Mouse (Mus musculus): ENCODE measurements at regions not wholly inside any gene's neighbourhood (a gene's known extent, or its start where the extent isn't known, plus 50 kb on each side); places are given as distances from the start of the nearest gene placed in this dataset.
A peak's percentile ranks its signal among the peaks of the same experiment; 100 is the strongest.

DNA sequence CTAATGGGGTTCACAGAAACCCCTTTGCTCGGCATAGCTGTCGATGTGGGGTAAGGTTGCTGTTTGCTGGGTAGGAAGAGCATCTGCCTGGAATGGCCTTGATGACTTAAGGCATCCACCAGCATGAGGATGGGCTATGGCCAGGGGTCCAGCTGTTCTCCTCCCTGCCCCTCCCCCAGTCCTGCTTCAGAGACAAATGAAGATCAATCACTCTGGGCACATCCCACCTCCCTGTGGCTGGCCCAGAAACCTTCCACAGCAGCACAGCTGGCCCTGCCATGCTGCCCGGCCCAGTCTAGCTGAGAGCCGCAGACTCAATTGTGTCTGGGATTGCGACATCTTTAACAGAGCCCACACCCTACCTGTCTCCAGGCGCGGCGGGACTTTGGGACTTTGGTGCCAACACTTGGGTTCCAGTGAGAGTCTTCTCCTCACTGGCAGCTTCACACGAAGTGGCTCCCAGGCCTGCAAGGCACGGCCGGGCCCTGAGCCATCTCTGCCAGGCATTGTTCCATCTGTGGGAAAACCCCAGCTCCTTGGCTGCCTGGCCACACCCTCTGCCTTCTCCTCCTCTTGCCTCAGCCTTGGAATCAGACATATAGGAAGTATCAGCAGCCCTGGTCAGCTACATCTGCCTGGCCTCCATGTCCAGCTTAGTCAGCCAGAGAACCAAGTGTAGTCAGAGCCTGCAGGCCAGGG, 149.6 kb upstream of the A530016L24Rik start:
- Histone ChIP-seq H3K9ac (no peak overlapping the region), H3K4me3 (replicated peaks) (no peak overlapping the region), H3K4me2 (replicated peaks) (no peak overlapping the region), H3K36me3 (no peaks in the 10 kb centered on the region), H3K27ac (no peak overlapping the region), H3K4me1 (replicated peaks) (peaks cover 6% of the 10 kb centered on the region; the same call in 1 of the 2 replicates), H3K9me3 (no peaks in the 10 kb centered on the region), H3K27me3 (replicated peaks) (no peaks in the 10 kb centered on the region)
- WGBS, result 55% methylated on average over 11 of the region's 11 CpGs
- ATAC-seq, result peak; percentile 78

DNA sequence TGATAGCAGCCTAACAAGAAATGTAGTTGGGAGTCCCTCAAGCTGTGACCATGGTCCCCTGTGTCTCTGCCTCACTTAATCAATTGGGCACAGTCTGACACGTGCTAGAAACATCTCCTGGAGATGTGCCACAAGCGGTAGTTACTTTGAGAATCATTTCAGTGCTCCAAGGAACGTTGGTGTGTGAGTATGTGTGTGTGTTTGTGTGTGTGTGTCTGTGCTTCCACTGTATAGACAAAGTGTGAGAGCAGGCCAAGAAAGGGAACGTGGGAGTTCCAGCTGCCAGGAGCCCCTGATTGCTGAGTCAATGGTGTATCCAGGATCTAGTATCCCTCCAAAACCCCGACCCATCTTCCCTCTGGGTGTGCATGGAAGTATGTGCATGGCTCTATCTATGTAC, 149.0 kb upstream of the A530016L24Rik start:
- 65% methylated on average over 5 of the region's 5 CpGs for WGBS
- Histone ChIP-seq H3K9ac (no peak overlapping the region), H3K4me1 (replicated peaks) (peaks cover 6% of the 10 kb centered on the region; the same call in 1 of the 2 replicates)

GRCm38 (mm10) chr12:112341726-112342469, 147.3 kb upstream of the A530016L24Rik start:
- Histone ChIP-seq H3K27me3 (replicated peaks) (no peaks in the 10 kb centered on the region), H3K4me3 (replicated peaks) (no peak overlapping the region), H3K9me3 (no peaks in the 10 kb centered on the region), H3K27ac (no peak overlapping the region), H3K4me1 (replicated peaks) (peaks cover 6% of the 10 kb centered on the region; the same call in 1 of the 2 replicates), H3K36me3 (no peaks in the 10 kb centered on the region), H3K4me2 (replicated peaks) (no peak overlapping the region), H3K9ac (no peak overlapping the region)
- 73% methylated on average over 8 of the region's 8 CpGs for whole genome bisulfite sequencing
- no peak for ATAC-seq

More for the DNA sequence above, 149.0 kb upstream of the A530016L24Rik start:
- Histone ChIP-seq H3K27ac (no peak overlapping the region), H3K36me3 (no peaks in the 10 kb centered on the region), H3K9me3 (no peaks in the 10 kb centered on the region), H3K4me3 (replicated peaks) (no peak overlapping the region), H3K4me2 (replicated peaks) (no peak overlapping the region), H3K27me3 (replicated peaks) (no peaks in the 10 kb centered on the region)
- ATAC-seq, result no peak

GRCm38 (mm10) chr12:112343064-112343463, 146.2 kb upstream of the A530016L24Rik start:
- Histone ChIP-seq H3K9me3 (no peaks in the 10 kb centered on the region), H3K36me3 (no peaks in the 10 kb centered on the region), H3K9ac (no peak overlapping the region), H3K4me3 (replicated peaks) (no peak overlapping the region), H3K4me1 (replicated peaks) (peaks cover 6% of the 10 kb centered on the region; the same call in 1 of the 2 replicates), H3K4me2 (replicated peaks) (no peak overlapping the region), H3K27me3 (replicated peaks) (no peaks in the 10 kb centered on the region), H3K27ac (no peak overlapping the region)
- 80% methylated on average over 3 of the region's 3 CpGs for WGBS
- ATAC-seq, result no peak

- Histone ChIP-seq H3K4me2 (replicated peaks) (no peak overlapping the region), H3K36me3 (no peaks in the 10 kb centered on the region), H3K4me3 (replicated peaks) (no peak overlapping the region), H3K4me1 (replicated peaks) (peaks cover 6% of the 10 kb centered on the region; the same call in 1 of the 2 replicates), H3K27me3 (replicated peaks) (no peaks in the 10 kb centered on the region), H3K9me3 (no peaks in the 10 kb centered on the region), H3K9ac (no peak overlapping the region), H3K27ac (no peak overlapping the region)
- 70% methylated on average over 10 of the region's 10 CpGs for WGBS
- ATAC-seq, result no peak
Observed at GRCm38 (mm10) chr12:112344285-112344684, 145.0 kb upstream of the A530016L24Rik start.

DNA sequence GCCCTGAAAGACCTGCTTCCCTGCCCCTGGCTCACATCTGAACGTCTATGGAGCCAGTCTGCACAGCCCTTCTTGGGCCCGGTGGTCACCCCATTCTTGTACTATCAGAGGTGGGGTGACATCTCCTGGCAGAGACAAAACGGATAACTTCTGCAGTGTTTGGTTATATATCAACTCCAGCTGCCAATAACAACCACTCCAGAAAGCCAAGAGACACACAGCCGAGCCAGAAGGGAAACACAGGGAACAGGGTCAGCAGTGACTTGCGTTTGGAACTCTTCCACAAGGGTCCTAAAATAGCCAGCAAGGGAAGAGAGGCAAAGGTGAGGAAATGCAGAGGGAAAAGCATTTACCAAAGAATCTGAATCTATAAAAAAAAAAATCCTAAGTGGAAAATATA, 143.5 kb upstream of the A530016L24Rik start:
- H3K27me3 ChIP-seq (replicated peaks), result no peaks in the 10 kb centered on the region
- no peaks in the 10 kb centered on the region for H3K9me3 ChIP-seq
- H3K9ac ChIP-seq, result no peak overlapping the region
- H3K4me3 ChIP-seq (replicated peaks), result no peak overlapping the region
- H3K36me3 ChIP-seq, result no peaks in the 10 kb centered on the region
- 0 out of 2 replicates have a peak, but pooled peaks cover 2% of the 10 kb centered on the region for H3K4me1 ChIP-seq (replicated peaks)
- H3K4me2 ChIP-seq (replicated peaks), result no peak overlapping the region
- 74% methylated on average over 5 of the region's 5 CpGs for WGBS
- H3K27ac ChIP-seq, result no peak overlapping the region
- ATAC-seq, result no peak

GRCm38 (mm10) chr12:112348116-112348515, 141.1 kb upstream of the A530016L24Rik start:
- Histone ChIP-seq H3K36me3 (no peaks in the 10 kb centered on the region), H3K9ac (no peak overlapping the region), H3K4me1 (replicated peaks) (0 out of 2 replicates have a peak, but pooled peaks cover 2% of the 10 kb centered on the region), H3K27ac (no peak overlapping the region), H3K27me3 (replicated peaks) (no peaks in the 10 kb centered on the region), H3K4me3 (replicated peaks) (no peak overlapping the region), H3K9me3 (no peaks in the 10 kb centered on the region), H3K4me2 (replicated peaks) (no peak overlapping the region)
- no peak for ATAC-seq
- 91% methylated on average over 9 of the region's 9 CpGs for WGBS

DNA sequence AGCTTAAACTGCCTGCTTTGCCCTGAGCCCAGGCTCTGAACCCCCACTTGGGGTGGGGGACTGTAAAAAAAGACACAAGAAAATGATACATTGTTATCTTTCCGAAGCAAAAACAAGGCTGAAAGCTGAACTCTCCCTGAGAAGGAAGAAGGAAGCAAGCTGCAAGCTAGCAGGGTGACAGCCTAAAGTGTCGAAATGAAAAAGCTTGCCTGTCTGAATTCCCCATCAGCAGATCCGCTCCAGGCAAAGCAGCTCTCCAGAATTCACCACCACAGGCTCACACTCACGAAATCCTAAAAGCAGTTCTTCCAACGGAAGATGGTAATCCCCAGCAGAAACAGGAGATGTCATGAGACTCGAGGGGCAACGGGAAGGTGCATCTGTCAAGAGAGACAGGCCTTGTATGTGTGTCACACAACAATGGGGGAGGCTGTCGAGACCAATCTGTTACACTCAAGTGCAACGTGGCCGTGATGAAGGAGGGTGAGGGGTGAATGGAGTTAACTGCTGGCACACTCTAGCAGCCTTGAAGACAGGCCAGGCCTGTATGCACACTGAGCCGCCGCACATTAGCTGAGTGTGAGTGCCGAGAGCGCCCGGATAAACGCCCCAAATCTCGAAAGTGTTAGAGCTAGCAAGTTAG, 139.5 kb upstream of the A530016L24Rik start:
- H3K4me2 ChIP-seq (replicated peaks), result no peak overlapping the region
- H3K27ac ChIP-seq, result no peak overlapping the region
- 58% methylated on average over 17 of the region's 17 CpGs for WGBS
- 0 out of 2 replicates have a peak, but pooled peaks cover 2% of the 10 kb centered on the region for H3K4me1 ChIP-seq (replicated peaks)
- no peak for ATAC-seq
- no peaks in the 10 kb centered on the region for H3K36me3 ChIP-seq
- no peak overlapping the region for H3K4me3 ChIP-seq (replicated peaks)
- no peaks in the 10 kb centered on the region for H3K27me3 ChIP-seq (replicated peaks)
- H3K9me3 ChIP-seq, result no peaks in the 10 kb centered on the region
- H3K9ac ChIP-seq, result no peak overlapping the region

- Histone ChIP-seq H3K4me3 (replicated peaks) (no peak overlapping the region), H3K4me2 (replicated peaks) (no peak overlapping the region), H3K36me3 (no peaks in the 10 kb centered on the region), H3K4me1 (replicated peaks) (0 out of 2 replicates have a peak, but pooled peaks cover 2% of the 10 kb centered on the region), H3K27ac (no peak overlapping the region), H3K27me3 (replicated peaks) (no peaks in the 10 kb centered on the region), H3K9ac (no peak overlapping the region), H3K9me3 (no peaks in the 10 kb centered on the region)
- 26% methylated on average over 9 of the region's 9 CpGs for WGBS
- no peak for ATAC-seq
Observed at GRCm38 (mm10) chr12:112350733-112351132, 138.5 kb upstream of the A530016L24Rik start.

GRCm38 (mm10) chr12:112363349-112363748, 125.9 kb upstream of the A530016L24Rik start:
- Histone ChIP-seq H3K4me1 (replicated peaks) (no peaks in the 10 kb centered on the region), H3K36me3 (no peaks in the 10 kb centered on the region), H3K4me2 (replicated peaks) (no peak overlapping the region), H3K9me3 (no peaks in the 10 kb centered on the region), H3K27ac (no peak overlapping the region), H3K27me3 (replicated peaks) (no peaks in the 10 kb centered on the region), H3K4me3 (replicated peaks) (no peak overlapping the region), H3K9ac (no peak overlapping the region)
- WGBS, result 78% methylated on average over 3 of the region's 3 CpGs
- ATAC-seq, result no peak

DNA sequence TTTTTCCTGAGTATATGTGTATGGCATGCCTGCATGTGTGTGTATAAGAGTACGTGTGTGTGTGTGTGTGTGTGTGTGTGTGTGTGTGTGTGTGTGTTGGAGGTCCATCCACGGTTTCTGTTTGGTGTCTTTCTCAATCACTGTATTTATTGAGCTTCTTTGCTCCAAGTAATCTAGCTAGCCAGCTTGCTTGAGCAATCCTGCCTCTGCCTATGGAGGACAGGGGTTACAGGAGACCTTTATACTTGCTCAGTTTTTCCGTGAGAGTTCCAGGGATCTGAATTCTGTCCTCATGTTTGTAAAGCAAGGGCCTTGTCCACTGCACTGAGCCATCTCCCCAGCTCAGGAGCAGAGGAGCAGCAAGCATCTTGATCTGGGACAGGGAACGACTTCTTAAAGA, 122.0 kb upstream of the A530016L24Rik start:
- Histone ChIP-seq H3K9ac (no peak overlapping the region), H3K9me3 (no peaks in the 10 kb centered on the region)
- no peak for ATAC-seq

DNA sequence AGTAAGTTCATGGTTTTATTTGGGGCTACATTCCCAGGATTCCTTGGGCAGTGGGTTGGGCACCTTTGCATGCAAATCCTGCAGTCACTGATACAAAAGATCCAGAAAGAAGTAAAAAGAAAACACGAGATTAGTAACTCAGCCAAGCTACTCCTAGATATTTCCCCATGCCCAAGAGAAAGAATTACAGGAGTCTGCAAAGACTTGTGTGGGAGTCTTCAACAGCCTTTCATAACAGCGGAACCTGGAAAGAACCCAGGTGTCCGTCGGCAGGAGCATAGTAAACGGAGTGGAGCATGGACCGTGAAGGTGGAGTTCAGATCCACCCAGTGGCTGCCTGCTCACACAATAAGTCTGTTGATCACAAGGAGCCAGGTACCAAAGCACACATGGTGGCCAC, 121.1 kb upstream of the A530016L24Rik start:
- Histone ChIP-seq H3K9ac (no peak overlapping the region), H3K4me2 (replicated peaks) (no peak overlapping the region), H3K27ac (no peak overlapping the region), H3K4me1 (replicated peaks) (no peaks in the 10 kb centered on the region), H3K36me3 (no peaks in the 10 kb centered on the region), H3K4me3 (replicated peaks) (no peak overlapping the region), H3K9me3 (no peaks in the 10 kb centered on the region), H3K27me3 (replicated peaks) (no peaks in the 10 kb centered on the region)
- ATAC-seq, result no peak
- 77% methylated on average over 6 of the region's 6 CpGs for WGBS

More for the DNA sequence above, 122.0 kb upstream of the A530016L24Rik start:
- 83% methylated on average over 4 of the region's 4 CpGs for WGBS
- H3K4me3 ChIP-seq (replicated peaks), result no peak overlapping the region
- no peaks in the 10 kb centered on the region for H3K36me3 ChIP-seq
- H3K27ac ChIP-seq, result no peak overlapping the region
- H3K4me2 ChIP-seq (replicated peaks), result no peak overlapping the region
- no peaks in the 10 kb centered on the region for H3K4me1 ChIP-seq (replicated peaks)
- H3K27me3 ChIP-seq (replicated peaks), result no peaks in the 10 kb centered on the region
